ENCODE assay signal across 17 mouse cellular contexts in the genomic region with DNA sequence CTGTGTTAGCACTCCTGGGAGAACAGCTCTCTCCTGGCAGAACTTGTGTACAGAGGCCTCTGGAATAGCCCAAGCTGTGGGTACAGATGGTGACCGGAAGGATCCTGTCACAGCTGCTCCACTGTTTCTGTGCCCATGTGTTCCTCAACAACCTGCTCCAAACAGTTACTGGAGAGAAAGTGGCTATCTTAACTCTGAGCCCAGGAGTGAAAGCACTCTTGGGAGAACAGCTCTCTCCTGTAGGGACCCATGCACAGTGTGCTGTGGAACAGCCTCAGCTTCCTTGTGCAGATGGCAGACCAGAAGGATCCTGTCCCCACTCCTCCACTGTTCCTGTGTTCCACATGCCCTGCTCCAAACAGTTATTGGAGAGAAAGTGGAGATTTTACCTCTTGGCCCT.
DNase-seq lines count a peak whose midpoint lies in the region.
"Had no signal": no experiment of that assay in that cellular context is flagged by ENCODE, and none has a peak within 500 bp of the region (broad histone marks: within the 10 kb centered on the region; RNA-seq: fewer than 3 reads in every experiment).

No protein-coding gene starts in this region.

- DNase-seq in cerebellum, postnatal 10 days, result peak; percentile 10 to 21
- no peak for DNase-seq in cerebellum, adult 18-20 months
- DNase-seq in right cerebral cortex, adult 18-20 months, result peak; percentile 63
- DNase-seq in right cerebral cortex, postnatal 4 days, result no peak
- peak; percentile 41 to 44 for DNase-seq in layer of hippocampus, postnatal 25 days (ENCODE audit: extremely low spot score in 1 of 2, low spot score in 1 of 2)
- peak; percentile 44 for DNase-seq in telencephalon, adult 2 months (ENCODE audit: low read depth, low spot score)
- no peak for DNase-seq in gastrocnemius, adult 8-10 months (ENCODE audit: low spot score in 2 of 2)
- DNase-seq in kidney, postnatal 4 days, result no peak
- DNase-seq: adrenal gland, postnatal 25 days; cerebellum, adult 2 months; heart, postnatal 14 days; kidney, adult 8-10 months; kidney, postnatal 25 days; liver, embryonic 13.5 days; lung, postnatal 4 days; spleen, adult 18-20 months; thymus, postnatal 36 days had no signal

Comparison
In these comparisons a context has a peak if more than half of its experiments do, and no peak if none do; other contexts are left out.
1. DNase-seq: peak in cerebellum, postnatal 10 days (2 of 2), right cerebral cortex, adult 18-20 months (single experiment), layer of hippocampus, postnatal 25 days (2 of 2) and telencephalon, adult 2 months (single experiment); none in cerebellum, adult 18-20 months (0 of 2), right cerebral cortex, postnatal 4 days (single experiment), gastrocnemius, adult 8-10 months (0 of 2) and kidney, postnatal 4 days (0 of 2).